ENCODE assay signal across 26 mouse cellular contexts in genomic region chr1:131583598-131583997, GRCm38 (mm10). TPM values are rescaled to one million over a fixed set of nuclear protein-coding genes. Genes with fewer than 3 reads are reported as not detected.
A peak's percentile ranks its signal among the peaks of the same experiment; 100 is the strongest.
DNase-seq lines count a peak whose midpoint lies in the region; ATAC-seq and TF ChIP-seq lines count a peak whose summit lies in the region.
"Had no signal": no experiment of that assay in that cellular context is flagged by ENCODE, and none has a peak within 500 bp of the region (broad histone marks: within the 10 kb centered on the region; RNA-seq: fewer than 3 reads in every experiment).

No protein-coding gene starts in this region.

- no peaks in the 10 kb centered on the region for H3K79me2 ChIP-seq in MEL (ENCODE audit: control insufficient read depth, insufficient read depth, low read length, poor library complexity)

- H3K9ac ChIP-seq in MEL (ENCODE audit: control insufficient read depth, low read depth, low read length, poor library complexity, severe bottlenecking), result no peak overlapping the region
- no peak overlapping the region for H3K9ac ChIP-seq in kidney, embryonic 14.5 days (ENCODE audit: low read depth, low read length)
- H3K9ac ChIP-seq: embryonic facial prominence, embryonic 12.5 days; forebrain, embryonic 12.5 days had no signal

- TF ChIP-seq POLR2A in MEL (IDR thresholded peaks at IDR 0.05; ENCODE audit: control insufficient read depth in 1 of 2, insufficient read depth in 1 of 2, low read depth in 1 of 2, low read length in 2 of 2, poor library complexity in 1 of 2), result no peak

- H3K27ac ChIP-seq in left cerebral cortex, adult 2 months, result no peak overlapping the region
- no peak overlapping the region for H3K27ac ChIP-seq in MEL (ENCODE audit: control insufficient read depth, low read depth, low read length)
- H3K27ac ChIP-seq in kidney, embryonic 14.5 days (ENCODE audit: low read depth, low read length), result no peak overlapping the region
- H3K27ac ChIP-seq: embryonic facial prominence, embryonic 10.5 days; embryonic facial prominence, embryonic 12.5 days; forebrain, embryonic 12.5 days had no signal

- TF ChIP-seq EP300 in MEL (IDR thresholded peaks at IDR 0.05; ENCODE audit: low read depth in 1 of 2, low read length in 2 of 2), result no peak

- H3K4me2 ChIP-seq in kidney, embryonic 14.5 days (replicated peaks; ENCODE audit: low read depth, low read length), result no peak overlapping the region
- H3K4me2 ChIP-seq: embryonic facial prominence, embryonic 12.5 days; forebrain, embryonic 12.5 days had no signal

- H3K4me3 ChIP-seq in left cerebral cortex, adult 2 months, result no peak overlapping the region
- no peak overlapping the region for H3K4me3 ChIP-seq in MEL (ENCODE audit: control insufficient read depth in 1 of 2, insufficient read depth in 1 of 2, low read depth in 2 of 2, low read length in 2 of 2)
- no peak overlapping the region for H3K4me3 ChIP-seq in kidney, embryonic 14.5 days (ENCODE audit: low read length)
- H3K4me3 ChIP-seq: embryonic facial prominence, embryonic 10.5 days; embryonic facial prominence, embryonic 12.5 days; forebrain, embryonic 12.5 days had no signal

- no peaks in the 10 kb centered on the region for H3K36me3 ChIP-seq in MEL (ENCODE audit: control insufficient read depth in 1 of 2, insufficient read depth in 2 of 2, low read length in 2 of 2)
- H3K36me3 ChIP-seq in kidney, embryonic 14.5 days (ENCODE audit: control insufficient read depth, insufficient read depth, low read length), result no peaks in the 10 kb centered on the region
- H3K36me3 ChIP-seq: embryonic facial prominence, embryonic 10.5 days; embryonic facial prominence, embryonic 12.5 days; forebrain, embryonic 12.5 days; G1E had no signal

- intact Hi-C loops in left cerebral cortex, postnatal 14 days (cut with DNase I), result no loop called here
- intact Hi-C loops in left cerebral cortex, adult 2 months (cut with DNase I), result no loop called here
- intact Hi-C loops in gastrocnemius, postnatal 36 days (cut with DNase I), result no loop called here

- H3K4me1 ChIP-seq in MEL (ENCODE audit: control insufficient read depth in 1 of 2, insufficient read depth in 2 of 2, low read length in 2 of 2), result no peaks in the 10 kb centered on the region
- no peaks in the 10 kb centered on the region for H3K4me1 ChIP-seq in kidney, embryonic 14.5 days (ENCODE audit: control insufficient read depth, insufficient read depth, low read length)
- H3K4me1 ChIP-seq: forebrain, embryonic 12.5 days had no signal

- peaks cover 5% of the 10 kb centered on the region in 2 experiments; a peak in 3 of 4 replicates for H3K27me3 ChIP-seq in MEL (ENCODE audit: control insufficient read depth in 1 of 2, insufficient read depth in 2 of 2, low read length in 2 of 2)
- H3K27me3 ChIP-seq in kidney, embryonic 14.5 days (ENCODE audit: control insufficient read depth, insufficient read depth, low read length), result no peaks in the 10 kb centered on the region
- H3K27me3 ChIP-seq: CH12.LX; embryonic facial prominence, embryonic 12.5 days; forebrain, embryonic 12.5 days; Patski had no signal

- no peak for ATAC-seq in kidney, embryonic 14.5 days (ENCODE audit: low FRiP score, low TSS enrichment)
- ATAC-seq: activated CD4-positive, CD25-positive, alpha-beta regulatory T cell, adult 4 months; CD4-positive, CD25-positive, alpha-beta regulatory T cell, adult 4 months; forebrain, embryonic 14.5 days; forebrain, embryonic 16.5 days; Patski had no signal

- DNase-seq in left cerebral cortex, postnatal 14 days (ENCODE audit: low spot score in 2 of 2), result peak; percentile 30 to 71
- no peak for DNase-seq in left cerebral cortex, adult 2 months (ENCODE audit: extremely low spot score in 1 of 2, low spot score in 2 of 2)
- DNase-seq in MEL (ENCODE audit: low read depth, low spot score), result peak; percentile 43
- DNase-seq in gastrocnemius, postnatal 36 days, result no peak
- DNase-seq: adrenal gland, adult 8-10 months; adrenal gland, postnatal 14 days; adrenal gland, postnatal 36 days; B cell, adult 2 months; cerebellum, adult 11-12 months; cerebellum, adult 2 months; cerebellum, adult 9-10 months; cerebellum, postnatal 10 days; cerebellum, postnatal 25 days had no signal

- no peak for TF ChIP-seq CTCF in left cerebral cortex, adult 2 months (IDR thresholded peaks at IDR 0.05)
- no peak for TF ChIP-seq CTCF in MEL (IDR thresholded peaks at IDR 0.05 in 2 of 3, conservative IDR thresholded peaks at IDR 0.05 in 1 of 3; ENCODE audit: control insufficient read depth in 1 of 3, insufficient read depth in 1 of 3, low read depth in 2 of 3, low read length in 3 of 3, poor library complexity in 1 of 3, severe bottlenecking in 1 of 3)

- WGBS in kidney, embryonic 14.5 days, result 86% methylated on average over 3 of the region's 3 CpGs

- no peaks in the 10 kb centered on the region for H3K9me3 ChIP-seq in MEL (replicated peaks; ENCODE audit: insufficient read depth, low read length)
- H3K9me3 ChIP-seq in kidney, embryonic 14.5 days (ENCODE audit: control insufficient read depth, low read length), result no peaks in the 10 kb centered on the region
- H3K9me3 ChIP-seq: embryonic facial prominence, embryonic 10.5 days; embryonic facial prominence, embryonic 12.5 days; forebrain, embryonic 12.5 days; G1E had no signal

- TF ChIP-seq RAD21 in MEL (IDR thresholded peaks at IDR 0.05; ENCODE audit: low read depth, low read length), result no peak

TF ChIP-seq in MEL, 35 proteins besides CTCF, POLR2A, EP300 and RAD21:
- TF ChIP-seq MAX (IDR thresholded peaks at IDR 0.05; ENCODE audit: low read length) (no peak), USF1 (IDR thresholded peaks at IDR 0.05; ENCODE audit: low read depth, low read length) (no peak), USF2 (IDR thresholded peaks at IDR 0.05; ENCODE audit: borderline replicate concordance in 1 of 2, insufficient read depth in 1 of 2, low read depth in 1 of 2, low read length in 2 of 2) (no peak), SIN3A (IDR thresholded peaks at IDR 0.05; ENCODE audit: low read length) (no peak), GATA1 (IDR thresholded peaks at IDR 0.05; ENCODE audit: low read depth, low read length) (no peak), E2F4 (IDR thresholded peaks at IDR 0.05; ENCODE audit: borderline replicate concordance, low read depth, low read length) (no peak), TAL1 (IDR thresholded peaks at IDR 0.05; ENCODE audit: low read length) (no peak), POLR2AphosphoS2 (IDR thresholded peaks at IDR 0.05; ENCODE audit: low read length) (no peak), HCFC1 (IDR thresholded peaks at IDR 0.05; ENCODE audit: low read depth, low read length) (no peak), ELF1 (IDR thresholded peaks at IDR 0.05; ENCODE audit: low read depth, low read length) (no peak), CHD2 (IDR thresholded peaks at IDR 0.05; ENCODE audit: low read length) (no peak), ZMIZ1 (IDR thresholded peaks at IDR 0.05; ENCODE audit: low read depth, low read length) (no peak), RCOR1 (IDR thresholded peaks at IDR 0.05; ENCODE audit: low read depth, low read length) (no peak)

RNA-seq across cellular contexts. Expression of gene Avpr1b, which starts 15.4 kb away (rescaled TPM):
- total RNA-seq in left cerebral cortex, postnatal 14 days (2021), result not detected
- not detected for total RNA-seq in left cerebral cortex, adult 2 months (2021)
- total RNA-seq in MEL (2012; rRNA removed), result not detected in 2 replicates
- polyA plus RNA-seq in MEL (2012; ENCODE audit: insufficient read depth in 1 of 2, insufficient read length in 2 of 2, low read depth in 1 of 2, low replicate concordance in 2 of 2, missing spikeins in 1 of 2), result not detected
- not detected in 2 replicates for polyA plus RNA-seq in kidney, embryonic 14.5 days (2014; fragmentation: Nextera tagmentation; extraction: Ambion mirVana)
- not detected for total RNA-seq in gastrocnemius, postnatal 36 days (2021)
- total RNA-seq: adrenal gland, adult 18-20 months; adrenal gland, adult 8-10 months; adrenal gland, postnatal 36 days had no signal
- polyA plus RNA-seq: CD4-positive, CD25-positive, alpha-beta regulatory T cell, adult 4 months; cerebellum, adult 2 months; cortical plate, adult 2 months; embryonic facial prominence, embryonic 10.5 days; embryonic facial prominence, embryonic 12.5 days; forebrain, embryonic 12.5 days; forebrain, embryonic 14.5 days; forebrain, embryonic 16.5 days; G1E; Patski had no signal

RNA-seq across cellular contexts. Expression of gene Ctse, which starts 54.5 kb away (rescaled TPM):
- under 1 TPM; 0.15 to 0.21 TPM for total RNA-seq in left cerebral cortex, postnatal 14 days (2021)
- total RNA-seq in left cerebral cortex, adult 2 months (2021), result under 1 TPM in 1 of 2 experiments, not detected in 1; 0.18 TPM
- 50.9 and 92.7 TPM in 2 replicates for total RNA-seq in MEL (2012; rRNA removed)
- polyA plus RNA-seq in MEL (2012; ENCODE audit: insufficient read depth in 1 of 2, insufficient read length in 2 of 2, low read depth in 1 of 2, low replicate concordance in 2 of 2, missing spikeins in 1 of 2), result 10 to 100 TPM in 1 of 2 experiments, not detected in 1; 55.2 TPM
- polyA plus RNA-seq in kidney, embryonic 14.5 days (2014; fragmentation: Nextera tagmentation; extraction: Ambion mirVana), result 5.9 and 9.9 TPM in 2 replicates
- total RNA-seq in gastrocnemius, postnatal 36 days (2021), result under 1 TPM in 1 of 2 experiments, not detected in 1; 0.28 TPM
- polyA plus RNA-seq: cortical plate, adult 2 months; embryonic facial prominence, embryonic 10.5 days; forebrain, embryonic 12.5 days; forebrain, embryonic 14.5 days; forebrain, embryonic 16.5 days; Patski had no signal

RNA-seq across cellular contexts. Expression of gene Fam72a, which starts 55.9 kb away (rescaled TPM):
- 1 to 10 TPM in 1 of 2 experiments, under 1 TPM in 1; 0.99 to 2.1 TPM for total RNA-seq in left cerebral cortex, postnatal 14 days (2021)
- 1 to 10 TPM in 1 of 2 experiments, under 1 TPM in 1; 0.96 to 1.3 TPM for total RNA-seq in left cerebral cortex, adult 2 months (2021)
- total RNA-seq in MEL (2012; rRNA removed), result 8.1 and 8.2 TPM in 2 replicates
- polyA plus RNA-seq in MEL (2012; ENCODE audit: insufficient read depth in 1 of 2, insufficient read length in 2 of 2, low read depth in 1 of 2, low replicate concordance in 2 of 2, missing spikeins in 1 of 2), result 1 to 10 TPM in 1 of 2 experiments, not detected in 1; 8.8 TPM
- 2.7 and 3.3 TPM in 2 replicates for polyA plus RNA-seq in kidney, embryonic 14.5 days (2014; fragmentation: Nextera tagmentation; extraction: Ambion mirVana)
- total RNA-seq in gastrocnemius, postnatal 36 days (2021), result under 1 TPM; 0.26 to 0.44 TPM

RNA-seq across cellular contexts. Expression of gene Srgap2, which starts 56.4 kb away (rescaled TPM):
- 100 to 1,000 TPM; 101 to 106 TPM for total RNA-seq in left cerebral cortex, postnatal 14 days (2021)
- 10 to 100 TPM; 86.4 to 89.3 TPM for total RNA-seq in left cerebral cortex, adult 2 months (2021)
- 9.0 and 10.0 TPM in 2 replicates for total RNA-seq in MEL (2012; rRNA removed)
- polyA plus RNA-seq in MEL (2012; ENCODE audit: insufficient read depth in 1 of 2, insufficient read length in 2 of 2, low read depth in 1 of 2, low replicate concordance in 2 of 2, missing spikeins in 1 of 2), result 10 to 100 TPM in 1 of 2 experiments, not detected in 1; 25.3 TPM
- polyA plus RNA-seq in kidney, embryonic 14.5 days (2014; fragmentation: Nextera tagmentation; extraction: Ambion mirVana), result 13.2 and 20.8 TPM in 2 replicates
- total RNA-seq in gastrocnemius, postnatal 36 days (2021), result 10 to 100 TPM; 10.3 to 10.5 TPM

Comparison
In these comparisons a context has a peak if more than half of its experiments do, and no peak if none do; other contexts are left out.
1. DNase-seq: peak in left cerebral cortex, postnatal 14 days (2 of 2) and MEL (single experiment); none in left cerebral cortex, adult 2 months (0 of 2) and gastrocnemius, postnatal 36 days (0 of 2).
2. RNA of gene Ctse, which starts 54.5 kb away (total RNA-seq): 50.9 to 92.7 TPM in MEL; 0.28 TPM in gastrocnemius, postnatal 36 days, 0.15 to 0.21 TPM in left cerebral cortex, postnatal 14 days and 0.18 TPM in left cerebral cortex, adult 2 months; every median in the first group is over 10 times any median in the second.